9 mouse cellular contexts compared by ENCODE assay signal in the genomic region with DNA sequence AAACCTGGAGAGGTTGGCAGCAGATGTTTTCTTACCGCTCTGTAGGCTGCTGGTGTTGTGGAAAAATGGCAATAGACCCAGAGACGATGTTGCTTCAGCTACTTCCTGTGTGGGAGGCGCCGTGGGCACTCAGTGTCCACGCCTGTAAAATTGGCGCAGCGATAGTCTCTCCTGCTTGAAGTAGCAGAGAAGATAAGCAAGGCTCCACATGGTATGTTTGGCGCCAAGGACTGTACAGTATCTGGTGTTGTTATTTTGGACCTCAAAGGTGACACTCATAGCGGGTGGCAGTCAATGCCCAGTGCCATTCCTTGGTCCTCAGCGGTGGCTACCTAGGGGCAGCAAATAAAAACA. TPM values are rescaled to one million over a fixed set of nuclear protein-coding genes. Genes with fewer than 3 reads are reported as not detected.
A peak's percentile ranks its signal among the peaks of the same experiment; 100 is the strongest.
DNase-seq lines count a peak whose midpoint lies in the region; ATAC-seq and TF ChIP-seq lines count a peak whose summit lies in the region.
"Had no signal": no experiment of that assay in that cellular context is flagged by ENCODE, and none has a peak within 500 bp of the region (broad histone marks: within the 10 kb centered on the region; RNA-seq: fewer than 3 reads in every experiment).

No protein-coding gene starts in this region.

- peak overlapping the region; percentile 16; the same call in 1 of the 2 replicates for H3K27ac ChIP-seq in lung, embryonic 14.5 days (ENCODE audit: low read depth)
- peak overlapping the region; percentile 88 for H3K27ac ChIP-seq in forebrain, embryonic 13.5 days
- H3K27ac ChIP-seq in hindbrain, embryonic 13.5 days: peak overlapping the region; percentile 89

- no peak for DNase-seq in lung, embryonic 14.5 days
- no peak for DNase-seq in lung, postnatal 14 days
- no peak for DNase-seq in retina, embryonic 14.5 days (ENCODE audit: low spot score)
- no peak for DNase-seq in adrenal gland, postnatal 14 days
- DNase-seq in gastrocnemius, postnatal 25 days: no peak

- no peaks in the 10 kb centered on the region for H3K36me3 ChIP-seq in lung, embryonic 14.5 days (ENCODE audit: insufficient read depth)
- no peaks in the 10 kb centered on the region for H3K36me3 ChIP-seq in forebrain, embryonic 13.5 days (ENCODE audit: poor library complexity, severe bottlenecking)
- H3K36me3 ChIP-seq in hindbrain, embryonic 13.5 days: no peaks in the 10 kb centered on the region
- H3K36me3 ChIP-seq in megakaryocyte, embryonic 14.5 days (replicated peaks; ENCODE audit: low read length): no peaks in the 10 kb centered on the region
- H3K36me3 ChIP-seq: G1E had no signal

- H3K9ac ChIP-seq in lung, embryonic 14.5 days: peak overlapping the region; percentile 26; the same call in 1 of the 2 replicates
- peak overlapping the region; percentile 1; the same call in 1 of the 2 replicates for H3K9ac ChIP-seq in forebrain, embryonic 13.5 days
- H3K9ac ChIP-seq in hindbrain, embryonic 13.5 days: no peak overlapping the region

- 22% methylated on average over 10 of the region's 10 CpGs for WGBS in lung, embryonic 14.5 days
- WGBS in forebrain, embryonic 13.5 days: 24% methylated on average over 10 of the region's 10 CpGs
- WGBS in hindbrain, embryonic 13.5 days: 9% methylated on average over 10 of the region's 10 CpGs

- no peak for TF ChIP-seq CTCF in lung, embryonic 14.5 days (IDR thresholded peaks at IDR 0.05; ENCODE audit: low read depth)

- H3K4me1 ChIP-seq in lung, embryonic 14.5 days (ENCODE audit: insufficient read depth): peaks cover 51% of the 10 kb centered on the region
- H3K4me1 ChIP-seq in forebrain, embryonic 13.5 days: peaks cover 80% of the 10 kb centered on the region
- H3K4me1 ChIP-seq in hindbrain, embryonic 13.5 days (replicated peaks): peaks cover 71% of the 10 kb centered on the region
- peaks cover 22% of the 10 kb centered on the region for H3K4me1 ChIP-seq in megakaryocyte, embryonic 14.5 days

- H3K27me3 ChIP-seq in lung, embryonic 14.5 days (ENCODE audit: insufficient read depth, low read length): peaks cover 7% of the 10 kb centered on the region; the same call in 1 of the 2 replicates
- no peaks in the 10 kb centered on the region for H3K27me3 ChIP-seq in forebrain, embryonic 13.5 days
- peaks cover 12% of the 10 kb centered on the region for H3K27me3 ChIP-seq in hindbrain, embryonic 13.5 days
- H3K27me3 ChIP-seq in megakaryocyte, embryonic 14.5 days (replicated peaks): peaks cover 56% of the 10 kb centered on the region

- H3K4me3 ChIP-seq in lung, embryonic 14.5 days (ENCODE audit: low read depth, low read length): peak overlapping the region; percentile 2; the same call in 1 of the 2 replicates
- no peak overlapping the region for H3K4me3 ChIP-seq in forebrain, embryonic 13.5 days
- no peak overlapping the region for H3K4me3 ChIP-seq in hindbrain, embryonic 13.5 days
- H3K4me3 ChIP-seq in megakaryocyte, embryonic 14.5 days (replicated peaks): peak overlapping the region; percentile 69

- H3K9me3 ChIP-seq in lung, embryonic 14.5 days (ENCODE audit: low read depth, low read length): no peaks in the 10 kb centered on the region
- no peaks in the 10 kb centered on the region for H3K9me3 ChIP-seq in forebrain, embryonic 13.5 days (replicated peaks)
- H3K9me3 ChIP-seq in hindbrain, embryonic 13.5 days: no peaks in the 10 kb centered on the region
- peaks cover 12% of the 10 kb centered on the region; the same call in 1 of the 2 replicates for H3K9me3 ChIP-seq in megakaryocyte, embryonic 14.5 days
- H3K9me3 ChIP-seq: G1E had no signal

- peak overlapping the region; percentile 53 for H3K4me2 ChIP-seq in lung, embryonic 14.5 days
- H3K4me2 ChIP-seq in forebrain, embryonic 13.5 days: peak overlapping the region; percentile 35
- peak overlapping the region; percentile 28 for H3K4me2 ChIP-seq in hindbrain, embryonic 13.5 days

- no peak for ATAC-seq in lung, embryonic 14.5 days (ENCODE audit: insufficient read depth)
- ATAC-seq in forebrain, embryonic 13.5 days: no peak
- ATAC-seq in hindbrain, embryonic 13.5 days (ENCODE audit: low FRiP score): peak; percentile 8

RNA-seq across cellular contexts. Expression of a gene that starts 34.7 kb away (rescaled TPM):
- polyA plus RNA-seq in lung, embryonic 14.5 days (2014; fragmentation: Nextera tagmentation; extraction: Ambion mirVana): 0.83 and 2.6 TPM in 2 replicates
- 14.7 and 17.6 TPM in 2 replicates for polyA plus RNA-seq in forebrain, embryonic 13.5 days (2015; fragmentation: Nextera tagmentation; extraction: Ambion mirVana)
- polyA plus RNA-seq in hindbrain, embryonic 13.5 days (2015; fragmentation: Nextera tagmentation; extraction: Ambion mirVana): 17.7 and 18.0 TPM in 2 replicates
- 2.6 TPM in 1 of 2 replicates, not detected in the other for polyA plus RNA-seq in megakaryocyte, embryonic 14.5 days (2012; ENCODE audit: insufficient read depth, low replicate concordance)
- total RNA-seq in adrenal gland, postnatal 14 days (2021): 10.2 and 34.6 TPM in 2 replicates
- under 1 TPM; 0.51 to 0.77 TPM for total RNA-seq in gastrocnemius, postnatal 25 days (2021)
- polyA plus RNA-seq: G1E had no signal

Comparison
In these comparisons a context has a peak if more than half of its experiments do, and no peak if none do; other contexts are left out.
1. H3K27ac ChIP-seq: peak in every context shown above with its lines; median percentile 89 in hindbrain, embryonic 13.5 days; 88 in forebrain, embryonic 13.5 days; 16 in lung, embryonic 14.5 days.
2. H3K4me3 ChIP-seq: peak in lung, embryonic 14.5 days (single experiment) and megakaryocyte, embryonic 14.5 days (single experiment); none in forebrain, embryonic 13.5 days (single experiment) and hindbrain, embryonic 13.5 days (single experiment).
3. Peak in every context shown above with its lines, with median percentiles within 50 percentile points of each other: H3K4me2 ChIP-seq.